Mouse (Mus musculus): Measurements from ENCODE around the gene Ywhae. TPM values are rescaled to one million over a fixed set of nuclear protein-coding genes. Genes with fewer than 3 reads are reported as not detected.
A peak's percentile ranks its signal among the peaks of the same experiment; 100 is the strongest.

Ywhae gene
- polyA plus RNA-seq, 1 experiment from 2014 or later, result 1,349 TPM

GRCm38 (mm10) chr11:75801771-75802550 lies 69.3 kb downstream of the Ywhae start:
- Histone ChIP-seq H3K4me3 (no peak overlapping the region), H3K36me3 (replicated peaks) (no peaks in the 10 kb centered on the region), H3K27me3 (replicated peaks) (peaks cover 12% of the 10 kb centered on the region), H3K9me3 (no peaks in the 10 kb centered on the region), H3K27ac (no peak overlapping the region), H3K4me1 (no peaks in the 10 kb centered on the region), H3K9ac (no peak overlapping the region), H3K4me2 (no peak overlapping the region)
- 85% methylated on average over 7 of the region's 7 CpGs for WGBS
- ATAC-seq (replicated peaks), result no peak

- ATAC-seq (replicated peaks), result no peak
- 46% methylated on average over 5 of the region's 5 CpGs for WGBS
- H3K9ac ChIP-seq, result no peak overlapping the region
- no peaks in the 10 kb centered on the region for H3K27me3 ChIP-seq (replicated peaks)
- no peak overlapping the region for H3K4me2 ChIP-seq
- H3K36me3 ChIP-seq (replicated peaks), result no peaks in the 10 kb centered on the region
- no peak overlapping the region for H3K27ac ChIP-seq
- H3K4me3 ChIP-seq, result no peak overlapping the region
- peaks cover 6% of the 10 kb centered on the region; the same call in 1 of the 2 replicates for H3K4me1 ChIP-seq
- H3K9me3 ChIP-seq, result no peaks in the 10 kb centered on the region
Observed at GRCm38 (mm10) chr11:75807486-75807885, 74.8 kb downstream of the Ywhae start.

DNA sequence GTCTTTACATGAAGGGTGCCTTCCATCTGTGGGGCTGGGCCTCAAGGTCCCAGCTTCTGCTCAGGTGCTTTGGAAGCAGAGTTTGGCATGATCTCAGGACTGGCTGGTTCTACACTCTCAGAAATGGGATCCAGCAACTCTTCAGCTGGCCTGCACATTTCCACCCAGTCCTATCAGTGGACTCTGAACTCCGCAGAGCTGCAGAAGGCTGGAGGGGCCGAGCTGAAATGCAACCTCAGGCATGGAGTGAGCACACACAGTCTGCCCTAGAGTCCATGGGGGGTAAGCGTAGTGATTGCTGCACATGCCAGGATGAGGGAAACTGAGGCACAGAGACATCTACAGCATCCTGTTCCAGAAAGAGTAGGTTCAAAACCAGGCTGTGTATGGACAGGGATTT lies 77.9 kb downstream of the Ywhae start:
- peaks cover 6% of the 10 kb centered on the region; the same call in 1 of the 2 replicates for H3K4me1 ChIP-seq
- H3K4me3 ChIP-seq, result no peak overlapping the region
- no peak overlapping the region for H3K9ac ChIP-seq
- H3K27me3 ChIP-seq (replicated peaks), result no peaks in the 10 kb centered on the region
- 93% methylated on average over 3 of the region's 3 CpGs for WGBS
- H3K9me3 ChIP-seq, result no peaks in the 10 kb centered on the region
- no peaks in the 10 kb centered on the region for H3K36me3 ChIP-seq (replicated peaks)
- H3K27ac ChIP-seq, result no peak overlapping the region
- no peak for ATAC-seq (replicated peaks)
- H3K4me2 ChIP-seq, result no peak overlapping the region

DNA sequence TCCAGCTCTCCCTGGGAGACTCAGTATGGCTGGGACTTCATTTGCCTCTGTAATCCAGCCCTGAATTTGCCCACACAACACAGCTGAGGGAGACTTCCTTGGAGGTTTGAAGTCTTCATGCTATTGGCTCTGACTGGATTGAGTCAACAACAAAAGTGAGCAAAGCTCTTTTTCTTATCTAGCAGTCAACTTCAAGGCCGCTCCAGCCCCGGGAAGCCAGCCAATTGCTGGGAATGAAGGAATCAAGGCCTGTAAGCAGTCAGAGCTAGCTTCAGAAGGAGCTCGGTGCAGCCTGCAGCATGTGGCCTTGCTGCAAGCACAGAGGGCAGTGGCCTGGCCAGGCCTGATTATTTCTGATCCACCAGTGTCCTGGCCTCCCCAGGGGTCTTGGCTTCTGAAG lies 79.2 kb downstream of the Ywhae start:
- Histone ChIP-seq H3K4me3 (no peak overlapping the region), H3K36me3 (replicated peaks) (no peaks in the 10 kb centered on the region), H3K4me1 (peaks cover 6% of the 10 kb centered on the region; the same call in 1 of the 2 replicates), H3K27ac (peak overlapping the region; percentile 60), H3K4me2 (no peak overlapping the region), H3K9ac (no peak overlapping the region), H3K9me3 (no peaks in the 10 kb centered on the region), H3K27me3 (replicated peaks) (no peaks in the 10 kb centered on the region)
- ATAC-seq (replicated peaks), result no peak
- 29% methylated on average over 3 of the region's 3 CpGs for WGBS

- Histone ChIP-seq H3K9ac (no peak overlapping the region), H3K9me3 (no peaks in the 10 kb centered on the region), H3K4me3 (no peak overlapping the region), H3K4me2 (no peak overlapping the region), H3K27me3 (replicated peaks) (no peaks in the 10 kb centered on the region), H3K4me1 (peaks cover 10% of the 10 kb centered on the region; the same call in 1 of the 2 replicates), H3K27ac (no peak overlapping the region), H3K36me3 (replicated peaks) (no peaks in the 10 kb centered on the region)
- WGBS, result 61% methylated on average over 10 of the region's 10 CpGs
- no peak for ATAC-seq (replicated peaks)
Observed at GRCm38 (mm10) chr11:75813085-75813484, 80.4 kb downstream of the Ywhae start.

Other genes with a start within 250 kb of the Ywhae start
- 54.8 and 56.4 TPM in 2 replicates for gene Prpf8, start 246.1 kb upstream of the Ywhae start, polyA plus RNA-seq (2015; fragmentation: Nextera tagmentation; extraction: Ambion mirVana)
- 1.9 and 2.0 TPM in 2 replicates for gene Rilp, start 222.8 kb upstream of the Ywhae start, polyA plus RNA-seq (2015; fragmentation: Nextera tagmentation; extraction: Ambion mirVana)
- gene Scarf1, start 219.3 kb upstream of the Ywhae start, polyA plus RNA-seq (2015; fragmentation: Nextera tagmentation; extraction: Ambion mirVana), result 4.6 and 5.2 TPM in 2 replicates
- 17.7 and 20.2 TPM in 2 replicates for gene Slc43a2, start 201.2 kb upstream of the Ywhae start, polyA plus RNA-seq (2015; fragmentation: Nextera tagmentation; extraction: Ambion mirVana)
- gene Pitpna, start 144.8 kb upstream of the Ywhae start, polyA plus RNA-seq (2015; fragmentation: Nextera tagmentation; extraction: Ambion mirVana), result 103 and 116 TPM in 2 replicates
- 45.1 and 47.0 TPM in 2 replicates for gene Inpp5k, start 101.9 kb upstream of the Ywhae start, polyA plus RNA-seq (2015; fragmentation: Nextera tagmentation; extraction: Ambion mirVana)
- gene Myo1c, start 82.4 kb upstream of the Ywhae start, polyA plus RNA-seq (2015; fragmentation: Nextera tagmentation; extraction: Ambion mirVana), result 9.4 and 9.8 TPM in 2 replicates
- gene Crk, start 53.6 kb upstream of the Ywhae start, polyA plus RNA-seq (2015; fragmentation: Nextera tagmentation; extraction: Ambion mirVana), result 117 and 118 TPM in 2 replicates
- gene Doc2b, start 63.2 kb downstream of the Ywhae start, polyA plus RNA-seq (2015; fragmentation: Nextera tagmentation; extraction: Ambion mirVana), result 3.7 and 4.3 TPM in 2 replicates
- gene Rph3al, start 205.6 kb downstream of the Ywhae start, polyA plus RNA-seq (2015; fragmentation: Nextera tagmentation; extraction: Ambion mirVana), result 3.2 and 3.8 TPM in 2 replicates

Measured in midbrain, embryonic 15.5 days (tissue).